31 mouse cellular contexts compared by ENCODE assay signal in the genomic region with DNA sequence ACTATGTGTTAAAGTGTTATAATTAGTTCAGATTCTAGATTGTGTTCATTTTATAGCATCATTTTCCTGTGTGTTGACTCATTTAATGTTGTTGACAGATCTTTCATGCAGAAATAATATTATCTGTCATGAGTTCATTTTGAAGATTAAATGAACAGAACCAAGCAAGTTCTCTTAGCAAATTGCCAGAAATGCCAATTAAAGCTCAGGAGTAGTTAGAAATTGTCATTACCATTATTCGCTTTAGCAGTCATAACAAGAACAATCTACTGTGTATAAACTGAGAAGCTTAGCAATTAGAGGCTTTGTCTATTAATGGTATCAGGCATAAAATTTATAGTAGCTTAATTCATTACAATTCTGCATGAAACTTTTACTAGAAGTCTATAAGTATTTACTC.
"Had no signal": no experiment of that assay in that cellular context is flagged by ENCODE, and none has a peak within 500 bp of the region (broad histone marks: within the 10 kb centered on the region; RNA-seq: fewer than 3 reads in every experiment).

No protein-coding gene starts in this region.

- H3K27ac ChIP-seq: left cerebral cortex, adult 2 months; limb, embryonic 10.5 days; limb, embryonic 12.5 days; limb, embryonic 13.5 days; limb, embryonic 15.5 days; liver, embryonic 12.5 days; liver, embryonic 13.5 days; liver, embryonic 14.5 days; liver, embryonic 15.5 days; lung, embryonic 15.5 days; macrophage; midbrain, embryonic 10.5 days; midbrain, embryonic 12.5 days; midbrain, embryonic 13.5 days; midbrain, embryonic 15.5 days had no signal

- H3K9ac ChIP-seq: limb, embryonic 12.5 days; limb, embryonic 13.5 days; limb, embryonic 15.5 days; liver, embryonic 12.5 days; liver, embryonic 13.5 days; liver, embryonic 14.5 days; liver, embryonic 15.5 days; liver, postnatal 0 days; lung, embryonic 14.5 days; lung, embryonic 15.5 days; midbrain, embryonic 12.5 days; midbrain, embryonic 13.5 days; midbrain, embryonic 15.5 days had no signal

- H3K4me3 ChIP-seq: left cerebral cortex, adult 2 months; limb, embryonic 10.5 days; limb, embryonic 12.5 days; limb, embryonic 13.5 days; limb, embryonic 15.5 days; liver, embryonic 12.5 days; liver, embryonic 13.5 days; liver, embryonic 15.5 days; lung, embryonic 15.5 days; megakaryocyte, embryonic 14.5 days; midbrain, embryonic 10.5 days; midbrain, embryonic 12.5 days; midbrain, embryonic 13.5 days; midbrain, embryonic 15.5 days; myocyte had no signal

- H3K4me1 ChIP-seq: limb, embryonic 10.5 days; limb, embryonic 12.5 days; limb, embryonic 13.5 days; limb, embryonic 15.5 days; liver, embryonic 12.5 days; liver, embryonic 13.5 days; liver, embryonic 15.5 days; lung, embryonic 15.5 days; megakaryocyte, embryonic 14.5 days; midbrain, embryonic 10.5 days; midbrain, embryonic 12.5 days; midbrain, embryonic 13.5 days; midbrain, embryonic 15.5 days had no signal

- H3K9me3 ChIP-seq: limb, embryonic 10.5 days; limb, embryonic 12.5 days; limb, embryonic 13.5 days; limb, embryonic 15.5 days; liver, embryonic 12.5 days; liver, embryonic 13.5 days; liver, embryonic 15.5 days; lung, embryonic 15.5 days; midbrain, embryonic 12.5 days; midbrain, embryonic 13.5 days had no signal

- ATAC-seq: liver, embryonic 12.5 days; liver, postnatal 0 days; lung, postnatal 0 days; midbrain, embryonic 13.5 days; midbrain, embryonic 15.5 days; midbrain, embryonic 16.5 days had no signal

- H3K27me3 ChIP-seq: limb, embryonic 12.5 days; limb, embryonic 13.5 days; limb, embryonic 15.5 days; liver, embryonic 12.5 days; liver, embryonic 13.5 days; liver, embryonic 15.5 days; lung, embryonic 15.5 days; midbrain, embryonic 12.5 days; midbrain, embryonic 13.5 days; midbrain, embryonic 15.5 days had no signal

- H3K36me3 ChIP-seq: limb, embryonic 10.5 days; limb, embryonic 12.5 days; limb, embryonic 13.5 days; limb, embryonic 15.5 days; liver, embryonic 12.5 days; liver, embryonic 13.5 days; liver, embryonic 15.5 days; lung, embryonic 15.5 days; midbrain, embryonic 10.5 days; midbrain, embryonic 12.5 days; midbrain, embryonic 13.5 days; midbrain, embryonic 15.5 days had no signal

- DNase-seq: left cerebral cortex, postnatal 4 days; liver; liver, embryonic 13.5 days; liver, postnatal 0 days; lung, adult 18-20 months; lung, embryonic 14.5 days; lung, postnatal 10 days; lung, postnatal 14 days; lung, postnatal 36 days; lung, postnatal 4 days; midbrain, embryonic 14.5 days had no signal

- H3K4me2 ChIP-seq: limb, embryonic 12.5 days; limb, embryonic 13.5 days; limb, embryonic 15.5 days; liver, embryonic 11.5 days; liver, embryonic 12.5 days; liver, embryonic 13.5 days; liver, embryonic 15.5 days; lung, embryonic 14.5 days; lung, embryonic 15.5 days; midbrain, embryonic 11.5 days; midbrain, embryonic 12.5 days; midbrain, embryonic 13.5 days; midbrain, embryonic 15.5 days had no signal
